Mouse (Mus musculus) heart, adult 2 months (tissue): Measurements from ENCODE around the gene Ccno. TPM values are rescaled to one million over a fixed set of nuclear protein-coding genes. Genes with fewer than 3 reads are reported as not detected.

ENCODE experiments used
- DNase-seq, 2 experiments: peaks; one replicate each; pipeline ENCODE4 v3.0.0; 2021
- H3K27ac ChIP-seq: fragments of 200-600 bp; 2 replicates; pipeline ENCODE4 v1.8.1; 2022
- H3K27me3 ChIP-seq: fragments of 200-500 bp; 2 replicates; pipeline ENCODE4 v1.6.1; 2012; ENCODE audit warnings: mild to moderate bottlenecking, low read length, inconsistent platforms, mixed read lengths; ENCODE audit not compliant: control insufficient read depth, insufficient read depth
- H3K36me3 ChIP-seq: fragments of 200-500 bp; 2 replicates; pipeline ENCODE4 v1.6.1; 2012; ENCODE audit warnings: low read length, inconsistent platforms; ENCODE audit not compliant: control insufficient read depth, insufficient read depth
- H3K4me1 ChIP-seq: fragments of 200-500 bp; 2 replicates; pipeline ENCODE4 v1.6.1; 2011; ENCODE audit warnings: low read length; ENCODE audit not compliant: control insufficient read depth, insufficient read depth
- H3K4me3 ChIP-seq: fragments of 200-600 bp; 2 replicates; pipeline ENCODE4 v1.8.1; 2022
- H3K79me2 ChIP-seq: fragments of 200-500 bp; replicated peaks from 2 replicates; pipeline ENCODE4 v1.6.1; 2012; ENCODE audit warnings: mild to moderate bottlenecking, inconsistent platforms, low read length, moderate library complexity, mixed read lengths; ENCODE audit not compliant: control insufficient read depth, insufficient read depth
- H3K9ac ChIP-seq: fragments of 200-500 bp; 2 replicates; pipeline ENCODE4 v1.6.1; 2012; ENCODE audit warnings: low read depth, mild to moderate bottlenecking, control low read depth, inconsistent platforms, low read length, mixed read lengths
- CTCF ChIP-seq: fragments of 200-600 bp; IDR thresholded peaks from 2 replicates; pipeline ENCODE4 v1.8.1; 2022; ENCODE audit warnings: antibody characterized with exemption, mild to moderate bottlenecking, moderate library complexity
- EP300 ChIP-seq: fragments of 200-500 bp; IDR thresholded peaks from 2 replicates; pipeline ENCODE4 v1.6.1; 2011; ENCODE audit warnings: low read depth, low read length, control low read depth; ENCODE audit not compliant: insufficient read depth
- POLR2A ChIP-seq: fragments of 200-500 bp; IDR thresholded peaks from 2 replicates; pipeline ENCODE4 v1.6.1; 2011; ENCODE audit warnings: mild to moderate bottlenecking, low read depth, low read length, control low read depth; ENCODE audit not compliant: insufficient read depth
- WGBS: fragments of 180-500 bp; shearing (Covaris S2); methylation state at CpG from one replicate; pipeline ENCODE4 v1.1.7; 2018; 5-methylcytosine and 5-hydroxymethylcytosine counted together
- intact Hi-C: fragments of 180-260 bp; cut with DNase I; formaldehyde crosslinking; loops from one replicate; pipeline ENCODE4 v1.15.1; 2025
- long read RNA-seq: library from polyadenylated mRNA; stranded (forward); transcript quantifications from one replicate; pipeline ENCODE4 v2.0.0, GENCODE M21; 2021
- polyA plus RNA-seq: library from polyadenylated mRNA; depleted of rRNA; stranded (reverse); fragments of >200 nt; gene quantifications from 2 replicates; pipeline ENCODE4 v1.2.3, GENCODE M21; 2012; rRNA removed
- total RNA-seq, 2 experiments: library from RNA; stranded (reverse); gene quantifications; 2 replicates each; pipeline ENCODE4 v1.2.3; 2021

Gene Ccno
- total RNA-seq (under 1 TPM in 1 of 2 experiments, not detected in 1; 0.47 TPM), polyA plus RNA-seq (0.35 and 0.51 TPM in 2 replicates)
- long read RNA-seq, result 0 reads

GRCm38 (mm10) chr13:112987532-112987943 lies at the start of gene Ccno:
Ccno (plus strand) TSS chr13:112987802.
- H3K27ac ChIP-seq, result no peak within 1 kb of the TSS
- TF ChIP-seq EP300 (peak; percentile 75), POLR2A (peak; percentile 67; the same call in 1 of the 2 replicates), CTCF (no peak)
- peaks cover 2% of the 10 kb centered on the region; the same call in 1 of the 2 replicates for H3K4me1 ChIP-seq
- H3K36me3 ChIP-seq, result no peaks in the 10 kb centered on the region
- H3K27me3 ChIP-seq, result peaks cover 16% of the 10 kb centered on the region
- intact Hi-C loops, result loop anchor here (2.0 to 5.0 kb wide), 2 partner anchors 47 to 60 kb away; partner anchors contain the start of genes Cdc20b, Dhx29 and Mtrex
- peak within 1 kb of the TSS; percentile 44; the same call in 1 of the 2 replicates for H3K9ac ChIP-seq
- DNase-seq, result peak; percentile 91 to 95
- under 1% methylated on average over 47 of the region's 47 CpGs for WGBS
- peak within 1 kb of the TSS; percentile 50 for H3K4me3 ChIP-seq
- H3K79me2 ChIP-seq, result no peaks in the 10 kb centered on the region

GRCm38 (mm10) chr13:112938130-112938529 lies 49.5 kb upstream of the Ccno start:
- TF ChIP-seq EP300 (no peak), CTCF (no peak), POLR2A (no peak)
- WGBS, result 91% methylated on average over 8 of the region's 8 CpGs
- no peak for DNase-seq
- Histone ChIP-seq H3K79me2 (no peaks in the 10 kb centered on the region), H3K9ac (no peak overlapping the region), H3K4me3 (no peak overlapping the region), H3K27me3 (no peaks in the 10 kb centered on the region), H3K27ac (no peak overlapping the region), H3K4me1 (no peaks in the 10 kb centered on the region), H3K36me3 (no peaks in the 10 kb centered on the region)
- intact Hi-C loops, result no loop called here

GRCm38 (mm10) chr13:112941879-112942330 lies 45.7 kb upstream of the Ccno start:
- TF ChIP-seq CTCF (no peak), POLR2A (no peak), EP300 (no peak)
- 65% methylated on average over 15 of the region's 15 CpGs for WGBS
- Histone ChIP-seq H3K27me3 (no peaks in the 10 kb centered on the region), H3K9ac (no peak overlapping the region), H3K4me3 (no peak overlapping the region), H3K36me3 (no peaks in the 10 kb centered on the region), H3K79me2 (no peaks in the 10 kb centered on the region), H3K27ac (no peak overlapping the region), H3K4me1 (no peaks in the 10 kb centered on the region)
- intact Hi-C loops, result no loop called here
- no peak for DNase-seq

GRCm38 (mm10) chr13:112945312-112945711 lies 42.3 kb upstream of the Ccno start:
- Histone ChIP-seq H3K4me1 (no peaks in the 10 kb centered on the region), H3K27ac (no peak overlapping the region), H3K27me3 (no peaks in the 10 kb centered on the region), H3K79me2 (no peaks in the 10 kb centered on the region), H3K36me3 (no peaks in the 10 kb centered on the region), H3K9ac (no peak overlapping the region), H3K4me3 (no peak overlapping the region)
- 96% methylated on average over 9 of the region's 9 CpGs for WGBS
- intact Hi-C loops, result no loop called here
- TF ChIP-seq CTCF (no peak), POLR2A (no peak), EP300 (no peak)
- no peak for DNase-seq

- H3K4me1 ChIP-seq, result no peaks in the 10 kb centered on the region
- intact Hi-C loops, result no loop called here
- no peaks in the 10 kb centered on the region for H3K79me2 ChIP-seq
- H3K27me3 ChIP-seq, result no peaks in the 10 kb centered on the region
- DNase-seq, result no peak
- no peaks in the 10 kb centered on the region for H3K36me3 ChIP-seq
- H3K9ac ChIP-seq, result no peak overlapping the region
- no peak overlapping the region for H3K4me3 ChIP-seq
- no peak overlapping the region for H3K27ac ChIP-seq
- whole genome bisulfite sequencing, result 79% methylated on average over 6 of the region's 6 CpGs
- TF ChIP-seq EP300 (no peak), CTCF (no peak), POLR2A (no peak)
Measured at GRCm38 (mm10) chr13:112945900-112946299, 41.7 kb upstream of the Ccno start.

GRCm38 (mm10) chr13:112954067-112954466 lies 33.5 kb upstream of the Ccno start:
- H3K79me2 ChIP-seq, result no peaks in the 10 kb centered on the region
- WGBS, result 89% methylated on average over 8 of the region's 8 CpGs
- H3K27me3 ChIP-seq, result no peaks in the 10 kb centered on the region
- no peak for TF ChIP-seq POLR2A
- TF ChIP-seq CTCF, result no peak
- no peak for TF ChIP-seq EP300
- no peak overlapping the region for H3K9ac ChIP-seq
- DNase-seq, result no peak
- H3K4me1 ChIP-seq, result no peaks in the 10 kb centered on the region
- H3K27ac ChIP-seq, result no peak overlapping the region
- H3K4me3 ChIP-seq, result no peak overlapping the region
- no peaks in the 10 kb centered on the region; the same call in 1 of the 2 replicates for H3K36me3 ChIP-seq
- intact Hi-C loops, result no loop called here
